Mouse (Mus musculus): ENCODE measurements around the gene Tbc1d2b. TPM values are rescaled to one million over a fixed set of nuclear protein-coding genes. Genes with fewer than 3 reads are reported as not detected.
A peak's percentile ranks its signal among the peaks of the same experiment; 100 is the strongest.

Tbc1d2b gene
- polyA plus RNA-seq, 1 experiment from 2014 or later, result 6.8 TPM

GRCm38 (mm10) chr9:90248326-90248725 lies 22.3 kb downstream of the Tbc1d2b start:
- no peak overlapping the region for H3K4me2 ChIP-seq
- WGBS, result 97% methylated on average over 7 of the region's 7 CpGs

GRCm38 (mm10) chr9:90247316-90247715 lies 23.3 kb downstream of the Tbc1d2b start:
- Histone ChIP-seq H3K4me1 (replicated peaks) (no peaks in the 10 kb centered on the region), H3K36me3 (peaks cover 6% of the 10 kb centered on the region), H3K27ac (replicated peaks) (no peak overlapping the region), H3K9ac (no peak overlapping the region), H3K9me3 (no peaks in the 10 kb centered on the region), H3K27me3 (no peaks in the 10 kb centered on the region), H3K4me3 (no peak overlapping the region), H3K4me2 (no peak overlapping the region)
- ATAC-seq (ENCODE audit: low read depth), result no peak
- 83% methylated on average over 7 of the region's 7 CpGs for WGBS

More at GRCm38 (mm10) chr9:90248326-90248725, 22.3 kb downstream of the Tbc1d2b start:
- Histone ChIP-seq H3K27ac (replicated peaks) (no peak overlapping the region), H3K9ac (no peak overlapping the region), H3K9me3 (no peaks in the 10 kb centered on the region), H3K4me3 (no peak overlapping the region), H3K4me1 (replicated peaks) (no peaks in the 10 kb centered on the region), H3K36me3 (peaks cover 6% of the 10 kb centered on the region), H3K27me3 (no peaks in the 10 kb centered on the region)
- no peak for ATAC-seq (ENCODE audit: low read depth)

DNA sequence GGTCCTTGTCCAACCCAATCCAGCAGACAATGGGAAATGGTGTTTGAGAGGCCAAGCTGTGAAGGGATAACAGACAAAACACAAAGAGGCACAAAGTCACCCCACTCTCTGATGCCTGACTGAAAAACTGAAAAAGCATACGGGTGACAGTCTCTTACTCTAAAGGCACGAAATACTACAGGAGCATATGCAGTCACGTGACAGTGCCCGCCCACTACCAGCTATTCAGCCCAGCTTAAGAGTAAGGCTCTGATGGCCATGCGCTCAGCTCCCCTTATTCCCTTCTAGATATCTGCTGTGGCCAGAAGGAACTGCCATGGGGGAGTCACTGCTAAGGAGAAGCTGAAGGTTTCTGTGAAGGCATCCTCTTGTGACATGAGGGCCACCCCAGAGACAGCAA lies 24.8 kb downstream of the Tbc1d2b start:
- Histone ChIP-seq H3K27me3 (no peaks in the 10 kb centered on the region), H3K4me2 (no peak overlapping the region), H3K4me1 (replicated peaks) (no peaks in the 10 kb centered on the region), H3K9me3 (no peaks in the 10 kb centered on the region), H3K36me3 (peaks cover 6% of the 10 kb centered on the region), H3K4me3 (no peak overlapping the region), H3K27ac (replicated peaks) (no peak overlapping the region), H3K9ac (no peak overlapping the region)
- ATAC-seq (ENCODE audit: low read depth), result no peak
- 92% methylated on average over 5 of the region's 5 CpGs for WGBS

DNA sequence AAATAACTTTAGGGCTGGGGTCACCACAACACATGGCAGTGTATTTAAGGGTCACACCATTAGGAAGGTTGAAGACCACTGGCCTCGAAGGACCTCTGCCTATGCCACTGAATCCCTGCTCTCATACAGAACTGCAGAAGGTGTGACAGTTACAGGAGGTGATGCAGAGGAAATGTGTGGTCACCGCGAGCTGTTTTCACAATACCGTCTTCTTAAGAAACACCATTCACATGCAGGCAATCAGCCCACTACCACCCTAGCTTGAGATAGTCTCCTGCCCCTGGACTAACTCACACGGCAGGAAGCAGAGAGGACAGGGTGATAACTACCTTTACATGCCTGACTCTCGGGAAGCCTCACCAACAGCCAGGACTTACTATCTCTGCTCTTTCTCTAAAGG lies 25.4 kb downstream of the Tbc1d2b start:
- no peak overlapping the region for H3K4me2 ChIP-seq
- no peak overlapping the region for H3K4me3 ChIP-seq
- H3K9me3 ChIP-seq, result no peaks in the 10 kb centered on the region
- H3K9ac ChIP-seq, result no peak overlapping the region
- H3K4me1 ChIP-seq (replicated peaks), result no peaks in the 10 kb centered on the region
- peaks cover 10% of the 10 kb centered on the region for H3K36me3 ChIP-seq
- WGBS, result 88% methylated on average over 6 of the region's 6 CpGs
- ATAC-seq (ENCODE audit: low read depth), result no peak
- H3K27ac ChIP-seq (replicated peaks), result no peak overlapping the region
- H3K27me3 ChIP-seq, result no peaks in the 10 kb centered on the region

DNA sequence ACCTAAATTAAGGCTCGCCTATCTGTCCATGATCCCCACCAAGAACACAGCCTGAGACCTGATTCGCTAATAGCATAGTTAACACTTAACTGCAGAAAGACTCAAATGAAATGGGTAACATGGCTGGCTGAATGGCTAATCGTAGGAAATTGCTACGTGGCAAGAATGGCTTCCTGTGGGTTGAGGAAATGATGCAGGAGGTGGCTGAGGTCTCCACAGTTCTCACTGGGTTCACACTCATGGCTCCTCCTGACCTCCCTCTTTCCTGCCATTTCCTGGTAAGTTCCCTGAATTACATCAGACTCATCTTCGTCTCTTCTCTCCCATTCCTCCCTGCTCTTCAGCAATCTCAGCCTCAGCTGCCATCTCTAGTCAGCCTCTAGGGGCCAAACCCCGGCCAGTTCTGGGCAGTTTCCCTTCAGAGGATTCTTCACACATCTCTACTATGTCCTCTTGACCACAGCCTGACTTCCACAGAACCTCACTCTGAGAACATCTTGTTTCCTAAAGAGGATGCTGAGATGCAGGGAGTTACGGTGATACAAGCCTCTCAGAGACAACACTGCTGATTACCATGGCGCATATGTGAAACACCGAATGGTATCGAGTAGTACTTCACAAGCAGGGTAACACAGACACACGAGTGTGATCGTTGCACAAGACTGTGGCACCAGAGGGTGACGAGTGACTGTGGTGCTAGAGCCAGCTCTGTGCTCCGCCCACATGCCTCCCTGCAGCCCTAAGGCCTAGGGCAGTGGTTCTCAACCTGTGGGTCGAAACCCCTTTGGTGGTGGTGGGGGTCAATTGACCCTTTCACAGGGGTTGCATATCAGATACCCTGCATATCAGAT lies 26.1 kb downstream of the Tbc1d2b start:
- H3K4me1 ChIP-seq (replicated peaks), result no peaks in the 10 kb centered on the region
- no peak overlapping the region for H3K4me2 ChIP-seq
- no peaks in the 10 kb centered on the region for H3K27me3 ChIP-seq
- no peak for ATAC-seq (ENCODE audit: low read depth)
- peaks cover 14% of the 10 kb centered on the region for H3K36me3 ChIP-seq
- no peaks in the 10 kb centered on the region for H3K9me3 ChIP-seq
- H3K27ac ChIP-seq (replicated peaks), result no peak overlapping the region
- 87% methylated on average over 15 of the region's 15 CpGs for WGBS
- no peak overlapping the region for H3K4me3 ChIP-seq
- H3K9ac ChIP-seq, result no peak overlapping the region

- Histone ChIP-seq H3K36me3 (peaks cover 24% of the 10 kb centered on the region), H3K27me3 (no peaks in the 10 kb centered on the region), H3K4me2 (no peak overlapping the region), H3K9ac (no peak overlapping the region), H3K9me3 (no peaks in the 10 kb centered on the region), H3K4me1 (replicated peaks) (no peaks in the 10 kb centered on the region), H3K27ac (replicated peaks) (no peak overlapping the region), H3K4me3 (no peak overlapping the region)
- WGBS, result 91% methylated on average over 7 of the region's 7 CpGs
- ATAC-seq (ENCODE audit: low read depth), result no peak
These were observed 27.7 kb downstream of the Tbc1d2b start for GRCm38 (mm10) chr9:90242855-90243254.

GRCm38 (mm10) chr9:90242291-90242690 lies 28.3 kb downstream of the Tbc1d2b start:
- Histone ChIP-seq H3K9ac (no peak overlapping the region), H3K4me1 (replicated peaks) (no peaks in the 10 kb centered on the region), H3K27me3 (no peaks in the 10 kb centered on the region), H3K9me3 (no peaks in the 10 kb centered on the region), H3K4me3 (no peak overlapping the region), H3K27ac (replicated peaks) (no peak overlapping the region), H3K4me2 (no peak overlapping the region), H3K36me3 (peaks cover 24% of the 10 kb centered on the region)
- 81% methylated on average over 6 of the region's 6 CpGs for WGBS
- no peak for ATAC-seq (ENCODE audit: low read depth)

DNA sequence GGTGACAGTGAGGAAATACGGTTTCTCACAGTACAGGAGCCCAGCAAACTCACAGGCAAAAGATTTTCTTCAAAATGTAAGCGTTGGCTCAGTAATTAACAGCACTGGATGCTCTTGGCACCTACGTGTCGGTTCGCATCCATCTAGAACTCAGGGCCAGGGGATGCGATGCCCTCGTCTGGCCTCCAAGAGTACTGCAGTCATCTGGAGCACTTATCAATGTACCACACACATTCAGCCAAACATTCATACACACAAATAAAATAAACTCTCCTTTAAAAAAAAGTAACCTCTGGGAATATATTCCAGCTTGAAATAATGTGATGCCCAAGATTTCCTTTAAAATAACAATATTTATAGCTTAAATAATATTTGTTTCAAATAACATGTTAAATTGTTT lies 29.0 kb downstream of the Tbc1d2b start:
- no peaks in the 10 kb centered on the region for H3K9me3 ChIP-seq
- H3K27me3 ChIP-seq, result no peaks in the 10 kb centered on the region
- no peaks in the 10 kb centered on the region for H3K4me1 ChIP-seq (replicated peaks)
- H3K4me2 ChIP-seq, result no peak overlapping the region
- no peak overlapping the region for H3K4me3 ChIP-seq
- no peak overlapping the region for H3K27ac ChIP-seq (replicated peaks)
- no peak for ATAC-seq (ENCODE audit: low read depth)
- peaks cover 18% of the 10 kb centered on the region for H3K36me3 ChIP-seq
- no peak overlapping the region for H3K9ac ChIP-seq
- WGBS, result 72% methylated on average over 7 of the region's 7 CpGs

DNA sequence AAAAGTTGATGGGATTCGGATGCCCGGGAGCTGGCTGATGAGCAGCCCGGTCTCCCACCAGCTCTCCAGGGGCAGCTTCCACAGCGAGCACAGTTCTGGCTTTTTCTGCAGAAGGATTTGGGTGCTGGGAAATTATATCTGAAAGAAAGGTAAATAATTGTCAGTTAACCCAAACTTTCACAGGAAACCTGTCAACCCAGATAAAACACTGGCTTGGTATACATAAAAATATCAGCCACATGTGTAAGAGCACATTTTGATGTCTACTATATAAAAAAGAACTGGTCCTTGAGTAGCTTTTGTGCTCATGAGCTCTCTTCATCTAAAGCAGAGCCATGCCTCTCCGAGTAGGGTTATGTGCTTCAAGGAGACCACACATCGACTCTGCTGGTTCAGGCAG lies 29.6 kb downstream of the Tbc1d2b start:
- H3K27me3 ChIP-seq, result no peaks in the 10 kb centered on the region
- H3K9me3 ChIP-seq, result no peaks in the 10 kb centered on the region
- H3K27ac ChIP-seq (replicated peaks), result no peak overlapping the region
- no peak overlapping the region for H3K4me2 ChIP-seq
- H3K4me3 ChIP-seq, result no peak overlapping the region
- ATAC-seq (ENCODE audit: low read depth), result no peak
- 82% methylated on average over 6 of the region's 6 CpGs for WGBS
- H3K9ac ChIP-seq, result no peak overlapping the region
- peaks cover 18% of the 10 kb centered on the region for H3K36me3 ChIP-seq
- no peaks in the 10 kb centered on the region for H3K4me1 ChIP-seq (replicated peaks)

DNA sequence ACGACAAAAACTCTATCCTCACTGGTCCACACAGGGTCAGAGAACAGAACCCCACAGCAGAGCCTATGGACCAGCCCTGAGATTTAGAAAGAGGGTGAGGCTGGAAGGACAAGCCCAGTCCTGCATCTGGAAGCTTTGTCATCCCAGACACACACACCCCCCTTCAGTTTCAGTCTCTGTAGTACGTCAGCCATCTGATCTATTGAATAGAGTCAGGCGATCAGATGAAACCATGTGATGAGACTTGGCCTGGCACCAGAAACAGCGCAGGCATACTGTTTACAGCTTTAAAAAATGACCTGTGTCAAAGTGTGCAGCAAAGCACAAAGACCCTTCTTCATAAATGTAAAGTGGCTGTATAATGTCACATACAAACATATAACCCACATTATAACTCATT lies 30.0 kb downstream of the Tbc1d2b start:
- peak; percentile 52; the same call in 1 of the 2 replicates for ATAC-seq (ENCODE audit: low read depth)
- Histone ChIP-seq H3K36me3 (peaks cover 18% of the 10 kb centered on the region), H3K4me1 (replicated peaks) (no peaks in the 10 kb centered on the region), H3K9ac (no peak overlapping the region), H3K27ac (replicated peaks) (no peak overlapping the region), H3K4me3 (no peak overlapping the region), H3K4me2 (no peak overlapping the region), H3K27me3 (no peaks in the 10 kb centered on the region), H3K9me3 (no peaks in the 10 kb centered on the region)
- WGBS, result 55% methylated on average over 4 of the region's 4 CpGs

DNA sequence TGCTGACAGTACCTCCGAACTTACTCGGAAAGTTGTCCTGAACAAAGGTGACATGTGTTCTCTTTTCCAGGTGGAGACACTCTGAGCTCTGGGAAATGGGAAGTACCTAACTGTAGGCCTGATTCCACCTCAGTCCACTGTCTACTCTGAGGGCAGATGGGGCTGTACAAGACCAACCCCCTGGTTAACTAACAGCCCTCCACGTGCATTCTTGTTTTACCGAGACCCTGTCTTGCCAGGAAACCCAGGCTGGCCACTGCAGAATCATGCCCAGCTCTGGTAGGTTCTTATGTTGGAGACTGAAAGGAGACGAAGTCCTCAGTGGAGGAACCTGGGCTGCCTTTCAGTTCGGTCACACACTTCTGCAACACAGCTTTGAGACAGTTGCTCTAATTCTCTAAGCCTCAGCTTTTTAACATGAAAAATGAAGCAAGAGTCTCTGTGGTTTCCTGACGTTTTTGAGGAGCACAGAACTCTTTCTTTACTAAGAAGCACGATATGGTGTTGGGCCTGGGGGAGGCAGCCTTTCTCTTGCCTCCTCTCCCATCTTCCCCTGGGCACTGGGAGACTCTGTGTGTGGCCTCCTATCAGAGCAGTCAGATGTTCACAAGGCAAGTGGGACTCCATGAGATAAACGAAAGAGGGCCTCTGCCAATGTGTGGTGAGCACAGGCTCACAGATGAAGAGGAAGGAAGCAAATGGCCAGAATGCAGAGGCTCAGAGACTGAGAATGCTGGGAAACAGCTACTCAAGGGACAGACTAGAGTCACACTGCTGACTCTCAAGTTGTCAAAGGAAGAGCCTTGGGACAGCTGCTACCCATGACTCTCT lies 33.2 kb downstream of the Tbc1d2b start:
- no peaks in the 10 kb centered on the region for H3K9me3 ChIP-seq
- peaks cover 18% of the 10 kb centered on the region for H3K36me3 ChIP-seq
- no peak overlapping the region for H3K4me2 ChIP-seq
- H3K4me1 ChIP-seq (replicated peaks), result no peaks in the 10 kb centered on the region
- ATAC-seq (ENCODE audit: low read depth), result no peak
- H3K9ac ChIP-seq, result no peak overlapping the region
- 86% methylated on average over 9 of the region's 9 CpGs for WGBS
- H3K4me3 ChIP-seq, result no peak overlapping the region
- H3K27me3 ChIP-seq, result no peaks in the 10 kb centered on the region
- H3K27ac ChIP-seq (replicated peaks), result no peak overlapping the region

DNA sequence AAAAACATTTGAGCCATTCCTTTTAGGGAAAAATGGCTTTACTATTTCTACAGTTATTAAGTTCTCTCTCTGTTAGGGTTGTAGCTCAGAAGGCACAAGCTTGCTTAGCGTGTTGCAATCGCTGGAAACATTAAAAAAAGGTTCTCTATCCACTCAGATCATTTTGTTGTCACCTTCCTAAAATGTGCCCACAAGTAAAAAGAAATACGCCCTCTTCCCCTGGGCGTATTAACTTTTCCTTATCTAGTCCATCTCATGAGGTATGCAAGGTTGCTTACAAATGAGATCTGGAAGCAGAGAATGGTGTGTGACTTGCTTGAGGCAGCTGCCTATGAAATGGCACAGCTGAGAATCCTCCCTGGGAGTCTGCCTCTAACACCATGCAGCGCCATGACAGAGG lies 33.8 kb downstream of the Tbc1d2b start:
- Histone ChIP-seq H3K4me1 (replicated peaks) (no peaks in the 10 kb centered on the region), H3K4me2 (no peak overlapping the region), H3K9ac (no peak overlapping the region), H3K4me3 (no peak overlapping the region), H3K27ac (replicated peaks) (no peak overlapping the region), H3K9me3 (no peaks in the 10 kb centered on the region), H3K36me3 (peaks cover 18% of the 10 kb centered on the region), H3K27me3 (no peaks in the 10 kb centered on the region)
- 95% methylated on average over 5 of the region's 5 CpGs for WGBS
- ATAC-seq (ENCODE audit: low read depth), result no peak

Measured in neural tube, embryonic 13.5 days (tissue).